Mouse (Mus musculus) neural tube, embryonic 15.5 days (tissue): ENCODE measurements at regions not wholly inside any gene's neighbourhood (a gene's known extent, or its start where the extent isn't known, plus 50 kb on each side); places are given as distances from the start of the nearest gene placed in this dataset.

Experiments
- ATAC-seq: fragments of 200-750 bp; cut with Nextera tagmentation; 2 replicates; pipeline ENCODE4 v1.8.0; 2017; ENCODE audit warnings: mild to moderate bottlenecking, moderate TSS enrichment, moderate library complexity; ENCODE audit not compliant: low FRiP score
- H3K27ac ChIP-seq: fragments of 300-500 bp; sonication (generic); replicated peaks from 2 replicates; pipeline ENCODE4 v1.5.1; 2015; ENCODE audit warnings: mild to moderate bottlenecking, inconsistent platforms
- H3K27me3 ChIP-seq: fragments of 300-500 bp; sonication (generic); replicated peaks from 2 replicates; pipeline ENCODE4 v1.6.1; 2015; ENCODE audit warnings: inconsistent platforms
- H3K36me3 ChIP-seq: fragments of 300-500 bp; sonication (generic); 2 replicates; pipeline ENCODE4 v1.6.1; 2015; ENCODE audit warnings: inconsistent platforms
- H3K4me1 ChIP-seq: fragments of 300-500 bp; sonication (generic); 2 replicates; pipeline ENCODE4 v1.6.1; 2015; ENCODE audit warnings: inconsistent platforms
- H3K4me2 ChIP-seq: fragments of 300-500 bp; sonication (generic); 2 replicates; pipeline ENCODE4 v1.6.1; 2015; ENCODE audit warnings: inconsistent platforms, mild to moderate bottlenecking, moderate library complexity
- H3K4me3 ChIP-seq: fragments of 300-500 bp; sonication (generic); replicated peaks from 2 replicates; pipeline ENCODE4 v1.5.1; 2015; ENCODE audit warnings: mild to moderate bottlenecking, inconsistent platforms
- H3K9ac ChIP-seq: fragments of 300-500 bp; sonication (generic); replicated peaks from 2 replicates; pipeline ENCODE4 v1.6.1; 2015; ENCODE audit warnings: mild to moderate bottlenecking, inconsistent platforms
- H3K9me3 ChIP-seq: fragments of 300-500 bp; sonication (generic); replicated peaks from 2 replicates; pipeline ENCODE4 v1.6.1; 2016; ENCODE audit warnings: inconsistent platforms
- WGBS: fragments of 180-500 bp; shearing (Covaris S2); methylation state at CpG from one replicate; pipeline ENCODE4 v1.1.7; 2015; ENCODE audit warnings: mixed read lengths; 5-methylcytosine and 5-hydroxymethylcytosine counted together

DNA sequence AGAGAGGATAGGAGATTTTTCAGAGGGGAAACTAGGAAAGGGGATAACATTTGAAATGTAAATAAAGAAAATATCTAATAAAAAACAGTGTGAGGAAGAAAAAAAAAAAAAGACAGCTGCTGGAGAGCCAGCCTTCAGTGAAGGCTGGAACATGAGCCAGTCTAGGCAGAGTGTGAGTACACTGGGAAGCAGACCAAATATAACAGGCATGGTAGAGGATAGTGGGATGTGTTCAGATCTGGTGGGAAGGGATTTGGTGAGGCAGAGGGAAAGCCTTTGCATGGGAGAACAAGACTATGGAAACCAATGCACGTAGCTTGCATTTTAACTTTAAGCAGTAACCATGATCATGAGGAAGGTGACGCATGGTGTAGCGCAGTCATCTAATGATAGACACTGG lies 144.5 kb upstream of the Ube2e3 start:
- 95% methylated on average over 3 of the region's 3 CpGs for WGBS
- ATAC-seq, result no peak

DNA sequence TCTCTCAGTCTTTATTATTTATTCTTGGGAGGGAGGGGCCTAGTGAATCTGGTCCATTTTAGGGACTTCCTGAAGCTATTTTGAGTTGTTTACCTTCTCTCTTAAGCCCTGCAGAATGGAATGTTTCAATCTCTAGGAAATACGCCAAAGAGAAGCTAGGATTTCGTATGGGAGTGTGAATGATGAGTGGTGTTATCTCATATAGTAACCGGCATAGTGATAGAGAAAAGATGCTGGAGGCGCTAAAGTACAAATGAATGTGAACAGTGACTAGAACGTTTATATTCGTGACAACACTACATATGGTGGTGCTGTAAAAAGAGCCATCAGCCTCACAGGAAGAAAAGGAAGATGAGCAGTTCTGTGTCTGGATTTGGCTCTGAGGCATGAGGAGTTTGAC lies 145.2 kb upstream of the Ube2e3 start:
- no peaks in the 10 kb centered on the region for H3K4me1 ChIP-seq
- no peaks in the 10 kb centered on the region for H3K9me3 ChIP-seq
- ATAC-seq, result no peak
- no peak overlapping the region for H3K4me3 ChIP-seq
- WGBS, result 86% methylated on average over 6 of the region's 6 CpGs
- no peak overlapping the region for H3K4me2 ChIP-seq
- H3K9ac ChIP-seq, result no peak overlapping the region
- H3K36me3 ChIP-seq, result no peaks in the 10 kb centered on the region
- no peak overlapping the region for H3K27ac ChIP-seq
- H3K27me3 ChIP-seq, result no peaks in the 10 kb centered on the region

More for the DNA sequence above, 144.5 kb upstream of the Ube2e3 start:
- Histone ChIP-seq H3K4me3 (no peak overlapping the region), H3K27ac (no peak overlapping the region), H3K4me1 (no peaks in the 10 kb centered on the region), H3K27me3 (no peaks in the 10 kb centered on the region), H3K9ac (no peak overlapping the region), H3K4me2 (no peak overlapping the region), H3K9me3 (no peaks in the 10 kb centered on the region), H3K36me3 (no peaks in the 10 kb centered on the region)

DNA sequence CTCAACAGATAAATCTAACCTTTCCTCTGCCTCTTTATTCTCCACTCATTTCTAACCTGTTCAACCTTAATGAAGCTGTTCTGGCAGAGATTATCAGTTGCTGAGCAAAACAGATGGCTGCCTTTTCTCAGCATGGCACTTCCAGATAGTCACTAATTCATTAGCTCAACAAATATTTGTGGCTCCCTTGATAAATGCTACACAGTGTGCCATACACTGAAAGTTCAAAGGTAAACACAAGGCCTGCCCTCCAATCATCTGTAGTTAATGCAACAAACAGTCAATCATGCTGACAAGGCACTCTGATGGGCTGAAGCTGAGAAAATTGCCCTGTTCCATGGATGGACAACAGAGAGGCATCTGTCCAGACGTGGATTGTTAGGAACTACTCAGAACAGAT lies 149.4 kb upstream of the Ube2e3 start:
- WGBS, result 40% methylated on average over 1 of the region's 1 CpGs
- no peak for ATAC-seq
- Histone ChIP-seq H3K9me3 (no peaks in the 10 kb centered on the region), H3K9ac (no peak overlapping the region), H3K4me3 (no peak overlapping the region), H3K4me2 (no peak overlapping the region), H3K4me1 (no peaks in the 10 kb centered on the region), H3K27ac (no peak overlapping the region), H3K36me3 (no peaks in the 10 kb centered on the region), H3K27me3 (no peaks in the 10 kb centered on the region)

DNA sequence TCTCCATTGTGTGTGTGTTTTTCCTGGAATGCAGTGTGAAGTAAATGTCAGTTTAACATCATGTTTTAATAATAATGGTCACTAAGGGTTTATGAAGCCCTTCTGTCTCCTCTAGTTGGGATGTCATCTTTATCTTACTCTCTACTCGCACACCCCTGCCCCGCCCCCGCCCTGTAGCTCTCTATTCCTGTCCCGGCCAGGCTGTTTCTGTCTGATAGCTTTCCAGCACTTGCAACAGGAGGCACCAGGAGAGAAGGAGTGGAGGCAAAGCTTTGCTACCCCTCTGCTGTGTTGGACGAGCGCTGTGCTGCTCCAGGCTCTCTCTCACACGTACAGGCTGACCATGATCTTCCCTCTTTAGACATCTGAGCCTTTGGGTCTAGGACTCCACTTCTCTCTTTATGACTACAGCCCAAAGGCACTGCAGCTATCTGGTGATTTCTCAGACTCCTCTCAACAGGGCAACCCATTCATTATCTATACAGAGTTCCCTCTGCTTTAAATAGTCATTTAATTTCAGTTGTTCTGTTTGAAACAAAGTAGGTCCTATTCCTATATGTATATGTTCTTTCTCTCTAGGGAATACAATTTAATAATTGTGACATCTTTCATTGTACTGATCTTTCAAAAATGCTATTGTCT lies 151.6 kb upstream of the Ube2e3 start:
- ATAC-seq, result no peak
- H3K4me3 ChIP-seq, result no peak overlapping the region
- H3K9ac ChIP-seq, result no peak overlapping the region
- H3K36me3 ChIP-seq, result no peaks in the 10 kb centered on the region
- no peaks in the 10 kb centered on the region for H3K4me1 ChIP-seq
- no peaks in the 10 kb centered on the region for H3K9me3 ChIP-seq
- no peaks in the 10 kb centered on the region for H3K27me3 ChIP-seq
- WGBS, result 86% methylated on average over 7 of the region's 7 CpGs
- no peak overlapping the region for H3K4me2 ChIP-seq
- no peak overlapping the region for H3K27ac ChIP-seq

DNA sequence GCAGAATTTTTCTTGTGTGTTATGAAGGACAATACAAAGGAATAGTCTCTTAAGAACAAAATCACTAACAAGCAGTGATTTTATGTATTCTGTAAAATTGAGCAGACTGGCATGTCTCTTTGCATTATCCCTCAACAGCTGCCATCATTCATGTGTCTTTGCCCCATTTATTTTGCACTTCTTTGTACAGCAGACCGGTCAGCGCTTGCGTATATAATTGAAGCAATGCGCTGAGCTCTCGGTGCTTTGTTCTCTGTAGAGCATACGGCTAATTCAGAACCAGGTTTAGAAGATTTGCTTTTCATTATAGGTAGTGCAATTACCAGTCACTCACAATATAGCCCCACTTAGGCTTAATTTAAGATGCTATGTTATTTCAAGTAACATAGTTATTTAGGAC lies 173.1 kb upstream of the Ube2e3 start:
- WGBS, result 29% methylated on average over 6 of the region's 6 CpGs
- no peak for ATAC-seq
- H3K27me3 ChIP-seq, result no peaks in the 10 kb centered on the region

DNA sequence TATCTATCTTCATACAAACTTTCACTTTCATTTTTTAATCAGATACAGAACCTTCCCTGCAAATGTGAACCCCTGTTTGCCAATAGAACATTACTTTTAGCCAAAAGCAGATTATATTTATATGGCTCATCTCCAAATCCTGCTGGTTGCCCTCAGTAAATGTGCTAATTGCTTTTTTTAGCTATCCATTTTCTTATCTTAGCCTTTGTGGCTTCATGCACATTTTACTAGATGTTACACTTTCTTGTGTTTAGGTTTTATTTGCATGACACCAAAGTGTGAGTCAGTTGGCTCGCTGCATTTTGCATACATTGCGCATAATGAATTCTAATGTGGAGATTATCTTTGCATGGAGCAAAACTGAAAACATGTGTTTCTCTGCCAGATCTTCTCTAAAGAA lies 211.3 kb upstream of the Ube2e3 start:
- Histone ChIP-seq H3K4me1 (no peaks in the 10 kb centered on the region), H3K9ac (no peak overlapping the region), H3K27ac (no peak overlapping the region), H3K4me3 (no peak overlapping the region), H3K27me3 (no peaks in the 10 kb centered on the region), H3K9me3 (no peaks in the 10 kb centered on the region), H3K4me2 (no peak overlapping the region), H3K36me3 (no peaks in the 10 kb centered on the region)
- 76% methylated on average over 2 of the region's 2 CpGs for WGBS
- ATAC-seq, result no peak

More for the DNA sequence above, 173.1 kb upstream of the Ube2e3 start:
- H3K4me2 ChIP-seq, result no peak overlapping the region
- no peak overlapping the region for H3K4me3 ChIP-seq
- no peak overlapping the region for H3K27ac ChIP-seq
- H3K9me3 ChIP-seq, result no peaks in the 10 kb centered on the region
- H3K36me3 ChIP-seq, result no peaks in the 10 kb centered on the region
- no peak overlapping the region for H3K9ac ChIP-seq
- H3K4me1 ChIP-seq, result no peaks in the 10 kb centered on the region

DNA sequence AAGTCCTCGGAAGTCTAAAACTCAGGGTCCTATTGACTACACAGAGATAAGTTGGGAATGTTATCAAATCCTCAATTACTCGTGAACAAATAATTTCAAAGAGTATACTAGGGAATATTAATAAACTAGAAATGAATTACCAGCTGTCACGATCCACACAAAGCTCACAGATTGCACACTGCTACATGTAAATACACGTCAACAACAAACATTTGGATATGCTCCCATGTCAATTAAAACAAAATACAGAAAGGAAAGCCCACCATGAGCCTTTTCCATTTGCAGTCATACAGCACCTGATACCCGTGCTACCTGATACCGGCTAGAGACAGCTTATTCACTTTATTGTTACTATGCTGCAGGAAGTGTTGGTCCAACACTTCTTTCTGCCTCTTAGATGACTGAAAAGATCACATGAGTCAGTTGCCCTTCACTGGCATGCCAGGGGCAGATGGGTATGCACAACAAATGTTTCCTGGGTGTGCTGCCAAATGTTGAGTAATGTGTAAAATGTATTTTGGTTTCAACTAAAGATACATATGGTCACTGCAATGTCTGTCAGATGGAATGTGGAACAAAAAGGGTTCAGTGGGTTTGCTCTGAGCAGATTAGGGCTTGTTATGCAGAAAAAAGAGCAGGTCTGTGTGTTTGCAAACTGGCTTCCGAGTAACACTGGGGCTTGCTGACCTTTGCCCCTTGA lies 212.6 kb upstream of the Ube2e3 start:
- 73% methylated on average over 7 of the region's 7 CpGs for WGBS
- H3K4me1 ChIP-seq, result no peaks in the 10 kb centered on the region
- no peak for ATAC-seq
- H3K9me3 ChIP-seq, result no peaks in the 10 kb centered on the region
- no peaks in the 10 kb centered on the region for H3K27me3 ChIP-seq
- no peak overlapping the region for H3K4me3 ChIP-seq
- no peak overlapping the region for H3K27ac ChIP-seq
- H3K9ac ChIP-seq, result no peak overlapping the region
- H3K4me2 ChIP-seq, result no peak overlapping the region
- H3K36me3 ChIP-seq, result no peaks in the 10 kb centered on the region

DNA sequence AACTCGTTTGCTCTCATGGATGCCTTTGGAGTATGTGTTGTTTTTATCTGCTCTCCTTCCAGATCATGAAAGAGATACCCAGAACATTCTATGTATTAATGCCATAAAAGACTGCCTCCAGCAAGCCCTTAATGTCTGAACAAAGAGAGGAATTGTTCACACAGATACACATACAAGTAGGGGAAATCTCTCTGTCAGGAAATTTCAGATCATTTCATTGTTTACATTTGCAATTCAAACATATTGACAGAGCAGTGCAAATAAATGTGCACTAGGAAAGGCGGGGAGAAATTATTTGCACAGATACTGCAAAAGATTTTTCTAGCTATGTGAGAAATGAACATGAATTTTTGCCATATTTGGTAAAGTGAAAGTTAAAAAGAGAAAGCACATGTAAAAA lies 216.4 kb upstream of the Ube2e3 start:
- H3K9ac ChIP-seq, result no peak overlapping the region
- no peaks in the 10 kb centered on the region for H3K4me1 ChIP-seq
- H3K4me2 ChIP-seq, result no peak overlapping the region
- WGBS, result 61% methylated on average over 2 of the region's 2 CpGs
- no peak overlapping the region for H3K4me3 ChIP-seq
- H3K27ac ChIP-seq, result no peak overlapping the region
- no peaks in the 10 kb centered on the region for H3K36me3 ChIP-seq
- no peak for ATAC-seq
- H3K9me3 ChIP-seq, result no peaks in the 10 kb centered on the region
- no peaks in the 10 kb centered on the region for H3K27me3 ChIP-seq

DNA sequence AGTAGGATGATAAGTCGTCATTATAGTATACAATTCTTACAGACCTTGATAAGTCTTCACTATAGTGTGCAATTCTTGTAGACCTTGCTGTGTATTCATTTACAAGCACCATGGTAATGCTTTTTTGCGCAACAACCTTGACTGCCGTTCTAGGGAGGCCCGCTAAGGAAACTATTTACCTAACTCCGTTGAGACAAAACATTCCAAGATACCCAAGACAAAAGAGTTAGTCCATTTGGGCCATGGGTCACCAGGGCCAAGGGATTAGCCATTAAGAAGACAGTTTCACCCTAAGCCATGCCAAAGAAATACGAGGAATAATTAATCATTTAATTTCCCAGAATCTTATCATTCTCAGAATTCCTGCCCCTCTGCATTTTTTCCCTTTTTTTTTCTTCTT lies 227.6 kb upstream of the Ube2e3 start:
- Histone ChIP-seq H3K9ac (no peak overlapping the region), H3K27ac (no peak overlapping the region), H3K4me3 (no peak overlapping the region), H3K4me1 (no peaks in the 10 kb centered on the region), H3K9me3 (no peaks in the 10 kb centered on the region), H3K4me2 (no peak overlapping the region), H3K27me3 (no peaks in the 10 kb centered on the region), H3K36me3 (no peaks in the 10 kb centered on the region)
- 87% methylated on average over 6 of the region's 6 CpGs for WGBS
- no peak for ATAC-seq

DNA sequence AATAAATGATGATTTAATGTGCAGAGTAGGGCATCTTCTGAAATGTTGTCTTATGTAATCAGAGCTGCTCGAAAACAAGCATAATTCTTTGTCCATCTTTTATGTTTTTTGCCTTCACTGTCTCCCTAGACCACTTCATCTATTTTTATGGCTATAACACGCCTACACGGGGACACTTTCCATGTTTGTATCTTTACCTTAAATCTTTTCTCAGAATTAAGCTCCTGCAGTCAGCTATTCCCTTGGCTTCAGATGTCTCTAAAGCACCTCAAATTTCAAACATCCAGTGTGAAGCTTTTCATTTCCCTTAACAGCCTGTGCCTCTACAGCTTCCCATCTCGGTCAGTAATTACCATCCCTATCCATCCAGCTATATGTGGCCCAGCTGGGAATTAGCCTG lies 242.7 kb upstream of the Ube2e3 start:
- Histone ChIP-seq H3K36me3 (no peaks in the 10 kb centered on the region), H3K9me3 (no peaks in the 10 kb centered on the region), H3K4me3 (no peak overlapping the region), H3K27ac (no peak overlapping the region), H3K4me2 (no peak overlapping the region), H3K27me3 (no peaks in the 10 kb centered on the region), H3K4me1 (no peaks in the 10 kb centered on the region), H3K9ac (no peak overlapping the region)
- no peak for ATAC-seq
- WGBS, result 59% methylated on average over 4 of the region's 4 CpGs

DNA sequence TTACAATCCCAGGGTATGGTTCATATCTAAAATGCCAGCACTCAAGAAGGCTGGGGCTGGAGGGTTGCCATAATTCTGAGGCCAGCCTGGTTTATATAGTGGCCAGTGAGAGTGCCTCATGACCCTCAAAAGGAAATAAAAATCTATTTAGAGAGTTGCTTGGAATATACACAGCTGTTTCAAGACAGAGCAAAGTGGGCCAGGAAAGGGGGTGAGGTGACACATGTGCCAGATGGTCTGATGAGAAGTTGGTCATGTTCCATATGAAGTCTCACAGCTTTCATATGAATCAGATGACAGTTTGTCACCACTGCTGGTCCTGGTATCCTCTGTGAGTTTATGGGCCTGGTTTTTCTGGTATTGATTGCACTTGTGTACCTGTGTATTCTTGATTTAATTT lies 261.5 kb upstream of the Ube2e3 start:
- Histone ChIP-seq H3K4me3 (no peak overlapping the region), H3K27ac (no peak overlapping the region), H3K4me1 (no peaks in the 10 kb centered on the region), H3K9me3 (no peaks in the 10 kb centered on the region), H3K4me2 (no peak overlapping the region), H3K27me3 (no peaks in the 10 kb centered on the region), H3K36me3 (no peaks in the 10 kb centered on the region), H3K9ac (no peak overlapping the region)
- no peak for ATAC-seq

DNA sequence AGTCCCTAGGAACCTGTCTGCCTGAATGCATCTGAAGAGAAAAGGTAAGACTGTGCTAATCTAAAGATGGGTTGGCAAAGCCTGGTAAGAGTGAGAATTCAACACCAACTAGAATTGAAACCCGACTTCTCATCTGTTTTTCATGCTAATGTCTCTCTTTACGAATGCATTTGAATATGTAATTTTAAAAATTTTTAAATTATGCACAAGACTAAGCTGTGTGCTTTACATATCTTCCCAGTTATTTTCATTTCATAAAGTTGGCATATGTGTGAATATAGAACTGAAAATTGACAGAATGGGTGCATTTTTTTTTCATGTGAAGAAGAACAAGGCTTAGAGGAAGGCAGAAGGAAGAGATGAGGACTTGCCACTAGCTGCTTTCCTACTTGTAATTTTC lies 267.2 kb upstream of the Ube2e3 start:
- no peak for ATAC-seq
- WGBS, result 90% methylated on average over 2 of the region's 2 CpGs
- Histone ChIP-seq H3K27ac (no peak overlapping the region), H3K4me3 (no peak overlapping the region), H3K9ac (no peak overlapping the region), H3K4me1 (no peaks in the 10 kb centered on the region), H3K9me3 (no peaks in the 10 kb centered on the region), H3K27me3 (no peaks in the 10 kb centered on the region), H3K36me3 (no peaks in the 10 kb centered on the region), H3K4me2 (no peak overlapping the region)
